Mouse (Mus musculus) kidney, adult 2 months (tissue): ENCODE measurements around the gene Pimreg.

ENCODE experiments used
- CTCF ChIP-seq: fragments of 200-500 bp; conservative IDR thresholded peaks from 2 replicates; pipeline ENCODE4 v1.5.1; 2011; ENCODE audit warnings: low read depth, mild to moderate bottlenecking, control low read depth, low read length, moderate library complexity, mixed read lengths; ENCODE audit not compliant: insufficient read depth, insufficient read length
- POLR2A ChIP-seq: fragments of 200-500 bp; IDR thresholded peaks from one replicate; pipeline ENCODE4 v1.6.1; 2011; ENCODE audit warnings: low read depth, low read length, control low read depth

DNA sequence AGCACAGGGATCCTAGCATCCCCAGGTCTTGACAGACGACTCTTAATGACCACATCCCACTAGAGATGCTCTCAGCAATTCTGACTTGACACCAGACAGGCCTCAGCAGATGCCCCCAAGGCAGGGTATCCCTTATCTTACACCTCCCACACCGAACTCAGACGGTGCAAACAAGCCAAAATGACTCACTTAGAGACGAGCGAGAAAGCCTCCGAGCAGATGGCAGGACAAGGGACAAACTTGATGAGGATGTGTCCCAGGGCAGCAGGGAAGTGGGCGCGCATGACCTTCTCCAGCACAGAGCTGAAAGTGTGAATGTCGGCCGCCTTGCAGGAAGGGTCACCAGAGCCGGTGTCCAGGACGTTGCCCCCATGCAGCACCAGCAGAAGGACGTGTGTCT lies 32.4 kb downstream of the Pimreg start:
- TF ChIP-seq CTCF (no peak), POLR2A (no peak)
